Comparison of ENCODE assay signal across 8 mouse cellular contexts in the genomic region with DNA sequence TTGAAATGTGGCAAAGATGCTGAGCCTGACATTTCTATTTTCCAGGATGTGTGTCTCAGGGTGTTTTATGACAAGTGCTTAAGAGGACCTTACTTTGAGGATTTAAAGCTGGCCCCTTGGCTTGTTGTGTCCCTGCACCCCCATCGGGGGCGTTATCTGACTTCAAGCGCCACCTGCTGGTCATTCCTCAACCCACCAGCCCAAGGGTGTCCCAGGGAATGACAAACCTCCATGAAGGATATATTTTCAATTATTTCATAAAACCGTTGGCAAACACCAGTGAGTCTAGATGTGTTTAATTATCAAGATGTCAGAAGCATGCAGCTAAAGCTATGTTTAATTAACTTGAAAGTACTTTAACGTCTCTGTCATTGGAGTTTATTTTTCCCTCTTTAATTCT. TPM values are rescaled to one million over a fixed set of nuclear protein-coding genes. Genes with fewer than 3 reads are reported as not detected.
DNase-seq lines count a peak whose midpoint lies in the region; ATAC-seq and TF ChIP-seq lines count a peak whose summit lies in the region.

No protein-coding gene starts in this region.

- TF ChIP-seq EP300 in MEL (IDR thresholded peaks at IDR 0.05; ENCODE audit: low read depth in 1 of 2, low read length in 2 of 2) = no peak

- no peak overlapping the region for H3K4me3 ChIP-seq in MEL (ENCODE audit: control insufficient read depth in 1 of 2, insufficient read depth in 1 of 2, low read depth in 2 of 2, low read length in 2 of 2)
- no peak overlapping the region for H3K4me3 ChIP-seq in forebrain, embryonic 11.5 days (ENCODE audit: low read depth, low read length)
- H3K4me3 ChIP-seq in hindbrain, embryonic 10.5 days = no peak overlapping the region

- peak; percentile 75 for DNase-seq in MEL (ENCODE audit: low read depth, low spot score)
- DNase-seq in brain, embryonic 14.5 days (ENCODE audit: low read depth) = peak; percentile 86
- peak; percentile 86 for DNase-seq in forebrain, embryonic 11.5 days (ENCODE audit: low spot score)
- DNase-seq in hindbrain, embryonic 10.5 days (ENCODE audit: low spot score) = peak; percentile 66
- peak; percentile 59 to 68 for DNase-seq in layer of hippocampus, postnatal 36 days
- DNase-seq in lung, postnatal 36 days = peak; percentile 85
- DNase-seq in right cerebral cortex, adult 2 months (ENCODE audit: low spot score in 2 of 2) = peak; percentile 72 to 78
- peak; percentile 49 to 74 for DNase-seq in urinary bladder, postnatal 36 days (ENCODE audit: low spot score in 2 of 2)

- peak; percentile 88 for TF ChIP-seq RAD21 in MEL (IDR thresholded peaks at IDR 0.05; ENCODE audit: low read depth, low read length)

- no peaks in the 10 kb centered on the region for H3K9me3 ChIP-seq in MEL (replicated peaks; ENCODE audit: insufficient read depth, low read length)
- H3K9me3 ChIP-seq in forebrain, embryonic 11.5 days (ENCODE audit: control insufficient read depth, low read length) = no peaks in the 10 kb centered on the region
- H3K9me3 ChIP-seq in hindbrain, embryonic 10.5 days = no peaks in the 10 kb centered on the region

- ATAC-seq in forebrain, embryonic 11.5 days (replicated peaks; ENCODE audit: low FRiP score) = peak; percentile 79; the same call in 1 of the 2 replicates

- TF ChIP-seq POLR2A in MEL (IDR thresholded peaks at IDR 0.05; ENCODE audit: control insufficient read depth in 1 of 2, insufficient read depth in 1 of 2, low read depth in 1 of 2, low read length in 2 of 2, poor library complexity in 1 of 2) = no peak
- no peak for TF ChIP-seq POLR2A in brain, embryonic 14.5 days (IDR thresholded peaks at IDR 0.05; ENCODE audit: borderline replicate concordance, extremely low read depth, insufficient read depth, insufficient read length, poor library complexity, severe bottlenecking)

- H3K4me2 ChIP-seq in forebrain, embryonic 11.5 days (ENCODE audit: low read depth, low read length, severe bottlenecking) = no peak overlapping the region

- H3K79me2 ChIP-seq in MEL (ENCODE audit: control insufficient read depth, insufficient read depth, low read length, poor library complexity) = no peaks in the 10 kb centered on the region

- no peaks in the 10 kb centered on the region for H3K27me3 ChIP-seq in MEL (ENCODE audit: control insufficient read depth in 1 of 2, insufficient read depth in 2 of 2, low read length in 2 of 2)
- H3K27me3 ChIP-seq in forebrain, embryonic 11.5 days (ENCODE audit: control insufficient read depth, insufficient read depth, low read length) = no peaks in the 10 kb centered on the region
- no peaks in the 10 kb centered on the region for H3K27me3 ChIP-seq in hindbrain, embryonic 10.5 days (ENCODE audit: insufficient read depth, poor library complexity, severe bottlenecking)

- no peak overlapping the region; the same call in 1 of the 2 replicates for H3K27ac ChIP-seq in MEL (ENCODE audit: control insufficient read depth, low read depth, low read length)
- H3K27ac ChIP-seq in forebrain, embryonic 11.5 days (ENCODE audit: low read depth, low read length) = no peak overlapping the region
- H3K27ac ChIP-seq in hindbrain, embryonic 10.5 days = no peak overlapping the region

- H3K36me3 ChIP-seq in MEL (ENCODE audit: control insufficient read depth in 1 of 2, insufficient read depth in 2 of 2, low read length in 2 of 2) = peaks cover 3 to 12% of the 10 kb centered on the region in 2 experiments; a peak in 3 of 4 replicates
- H3K36me3 ChIP-seq in forebrain, embryonic 11.5 days (ENCODE audit: control insufficient read depth, insufficient read depth, low read length) = no peaks in the 10 kb centered on the region
- no peaks in the 10 kb centered on the region for H3K36me3 ChIP-seq in hindbrain, embryonic 10.5 days

- peak; percentile 75 to 97 (median 96) for TF ChIP-seq CTCF in MEL (IDR thresholded peaks at IDR 0.05 in 2 of 3, conservative IDR thresholded peaks at IDR 0.05 in 1 of 3; ENCODE audit: control insufficient read depth in 1 of 3, insufficient read depth in 1 of 3, low read depth in 2 of 3, low read length in 3 of 3, poor library complexity in 1 of 3, severe bottlenecking in 1 of 3)
- peak; percentile 91 for TF ChIP-seq CTCF in brain, embryonic 14.5 days (IDR thresholded peaks at IDR 0.05; ENCODE audit: borderline replicate concordance, extremely low read depth, insufficient read depth, insufficient read length)

- WGBS in forebrain, embryonic 11.5 days = 9% methylated on average over 5 of the region's 5 CpGs
- 8% methylated on average over 5 of the region's 5 CpGs for WGBS in hindbrain, embryonic 10.5 days

- H3K4me1 ChIP-seq in MEL (ENCODE audit: control insufficient read depth in 1 of 2, insufficient read depth in 2 of 2, low read length in 2 of 2) = no peaks in the 10 kb centered on the region
- H3K4me1 ChIP-seq in forebrain, embryonic 11.5 days (replicated peaks; ENCODE audit: control insufficient read depth, insufficient read depth, low read length) = peaks cover 2% of the 10 kb centered on the region; the same call in 1 of the 2 replicates
- peaks cover 10% of the 10 kb centered on the region for H3K4me1 ChIP-seq in hindbrain, embryonic 10.5 days (replicated peaks)

- H3K9ac ChIP-seq in MEL (ENCODE audit: control insufficient read depth, low read depth, low read length, poor library complexity, severe bottlenecking) = no peak overlapping the region
- H3K9ac ChIP-seq in forebrain, embryonic 11.5 days (ENCODE audit: low read length) = no peak overlapping the region

TF ChIP-seq in MEL, 35 proteins besides CTCF, POLR2A, EP300 and RAD21 (continues in another document):
- TF ChIP-seq HCFC1 (IDR thresholded peaks at IDR 0.05; ENCODE audit: low read depth, low read length) (no peak), GABPA (IDR thresholded peaks at IDR 0.05; ENCODE audit: low read depth, low read length) (no peak), ZC3H11A (IDR thresholded peaks at IDR 0.05; ENCODE audit: low read depth, low read length) (peak; percentile 98), TBP (IDR thresholded peaks at IDR 0.05; ENCODE audit: low read depth, low read length) (no peak), SIN3A (IDR thresholded peaks at IDR 0.05; ENCODE audit: low read length) (no peak), MAX (IDR thresholded peaks at IDR 0.05; ENCODE audit: low read length) (no peak), MEF2A (IDR thresholded peaks at IDR 0.05; ENCODE audit: extremely low read depth, insufficient replicate concordance, low read depth, low read length, poor library complexity, severe bottlenecking) (no peak), TCF12 (IDR thresholded peaks at IDR 0.05; ENCODE audit: low read depth, low read length) (0 out of 2 replicates have a peak, but pooled peaks have one; percentile 7), SMC3 (IDR thresholded peaks at IDR 0.05; ENCODE audit: low read depth, low read length) (peak; percentile 98), POLR2AphosphoS5 (IDR thresholded peaks at IDR 0.05; ENCODE audit: borderline replicate concordance, low read depth, low read length) (no peak), POLR2AphosphoS2 (IDR thresholded peaks at IDR 0.05; ENCODE audit: low read length) (peak; percentile 66; the same call in 1 of the 2 replicates), KAT2A (conservative IDR thresholded peaks at IDR 0.05; ENCODE audit: low read depth, low read length) (no peak), MAZ (IDR thresholded peaks at IDR 0.05; ENCODE audit: low read depth, low read length) (0 out of 2 replicates have a peak, but pooled peaks have one; percentile 74), MXI1 (IDR thresholded peaks at IDR 0.05; ENCODE audit: low read depth, low read length) (no peak), ZNF384 (IDR thresholded peaks at IDR 0.05; ENCODE audit: low read depth, low read length) (no peak), MYB (IDR thresholded peaks at IDR 0.05; ENCODE audit: low read depth, low read length) (no peak), BHLHE40 (IDR thresholded peaks at IDR 0.05; ENCODE audit: borderline replicate concordance, low read depth, low read length) (peak; percentile 52), MYC (IDR thresholded peaks at IDR 0.05; ENCODE audit: low read depth, low read length) (no peak), NRF1 (IDR thresholded peaks at IDR 0.05; ENCODE audit: insufficient read depth, low read depth, low read length, poor library complexity, severe bottlenecking) (no peak), ELF1 (IDR thresholded peaks at IDR 0.05; ENCODE audit: low read depth, low read length) (no peak), TAL1 (IDR thresholded peaks at IDR 0.05; ENCODE audit: low read length) (no peak), ZKSCAN1 (IDR thresholded peaks at IDR 0.05; ENCODE audit: low read depth, low read length) (no peak), CHD2 (IDR thresholded peaks at IDR 0.05; ENCODE audit: low read length) (no peak)

RNA-seq across cellular contexts. Expression of gene Lmo2, which starts 24.5 kb away (rescaled TPM):
- total RNA-seq in MEL (2012; rRNA removed) = 258 and 278 TPM in 2 replicates
- polyA plus RNA-seq in MEL (2012; ENCODE audit: insufficient read depth in 1 of 2, insufficient read length in 2 of 2, low read depth in 1 of 2, low replicate concordance in 2 of 2, missing spikeins in 1 of 2) = 100 to 1,000 TPM in 1 of 2 experiments, 10 to 100 TPM in 1; 96.2 to 184 TPM
- 35.6 and 38.3 TPM in 2 replicates for polyA plus RNA-seq in brain, embryonic 14.5 days (2012; rRNA removed)
- polyA plus RNA-seq in forebrain, embryonic 11.5 days (2014; fragmentation: Nextera tagmentation; extraction: Ambion mirVana) = 41.0 and 41.9 TPM in 2 replicates
- polyA plus RNA-seq in hindbrain, embryonic 10.5 days (2016; fragmentation: Nextera tagmentation; extraction: Ambion mirVana) = 15.8 and 21.2 TPM in 2 replicates
- 10 to 100 TPM; 20.0 TPM for total RNA-seq in layer of hippocampus, postnatal 36 days (2021)

RNA-seq across cellular contexts. Expression of gene Fbxo3, which starts 45.3 kb away (rescaled TPM):
- 30.9 and 32.7 TPM in 2 replicates for total RNA-seq in MEL (2012; rRNA removed)
- polyA plus RNA-seq in MEL (2012; ENCODE audit: insufficient read depth in 1 of 2, insufficient read length in 2 of 2, low read depth in 1 of 2, low replicate concordance in 2 of 2, missing spikeins in 1 of 2) = 10 to 100 TPM; 41.9 to 55.4 TPM
- 45.4 and 48.2 TPM in 2 replicates for polyA plus RNA-seq in brain, embryonic 14.5 days (2012; rRNA removed)
- 55.4 and 61.4 TPM in 2 replicates for polyA plus RNA-seq in forebrain, embryonic 11.5 days (2014; fragmentation: Nextera tagmentation; extraction: Ambion mirVana)
- polyA plus RNA-seq in hindbrain, embryonic 10.5 days (2016; fragmentation: Nextera tagmentation; extraction: Ambion mirVana) = 40.6 and 42.8 TPM in 2 replicates
- 10 to 100 TPM; 48.7 to 49.2 TPM for total RNA-seq in layer of hippocampus, postnatal 36 days (2021)

RNA-seq across cellular contexts. Expression of gene 4931422A03Rik, which starts 45.9 kb away (rescaled TPM):
- 0.50 TPM in 1 of 2 replicates, not detected in the other for total RNA-seq in MEL (2012; rRNA removed)
- 1 to 10 TPM in 1 of 2 experiments, not detected in 1; 4.9 TPM for polyA plus RNA-seq in MEL (2012; ENCODE audit: insufficient read depth in 1 of 2, insufficient read length in 2 of 2, low read depth in 1 of 2, low replicate concordance in 2 of 2, missing spikeins in 1 of 2)
- 0.08 TPM in 1 of 2 replicates, not detected in the other for polyA plus RNA-seq in brain, embryonic 14.5 days (2012; rRNA removed)
- 1.6 and 2.1 TPM in 2 replicates for polyA plus RNA-seq in forebrain, embryonic 11.5 days (2014; fragmentation: Nextera tagmentation; extraction: Ambion mirVana)
- 1.4 and 2.0 TPM in 2 replicates for polyA plus RNA-seq in hindbrain, embryonic 10.5 days (2016; fragmentation: Nextera tagmentation; extraction: Ambion mirVana)
- not detected for total RNA-seq in layer of hippocampus, postnatal 36 days (2021)
